Mouse (Mus musculus) lung, adult 2 months (tissue): ENCODE measurements at regions not wholly inside any gene's neighbourhood (a gene's known extent, or its start where the extent isn't known, plus 50 kb on each side); places are given as distances from the start of the nearest gene placed in this dataset.

Experiments
- CTCF ChIP-seq: fragments of 200-500 bp; IDR thresholded peaks from 2 replicates; pipeline ENCODE4 v1.5.1; 2011; ENCODE audit warnings: mild to moderate bottlenecking, low read length, control low read depth; ENCODE audit not compliant: insufficient read depth
- POLR2A ChIP-seq: fragments of 200-500 bp; IDR thresholded peaks from 2 replicates; pipeline ENCODE4 v1.6.1; 2011; ENCODE audit warnings: low read depth, mild to moderate bottlenecking, control low read depth, low read length, borderline replicate concordance; ENCODE audit errors: extremely low read depth

DNA sequence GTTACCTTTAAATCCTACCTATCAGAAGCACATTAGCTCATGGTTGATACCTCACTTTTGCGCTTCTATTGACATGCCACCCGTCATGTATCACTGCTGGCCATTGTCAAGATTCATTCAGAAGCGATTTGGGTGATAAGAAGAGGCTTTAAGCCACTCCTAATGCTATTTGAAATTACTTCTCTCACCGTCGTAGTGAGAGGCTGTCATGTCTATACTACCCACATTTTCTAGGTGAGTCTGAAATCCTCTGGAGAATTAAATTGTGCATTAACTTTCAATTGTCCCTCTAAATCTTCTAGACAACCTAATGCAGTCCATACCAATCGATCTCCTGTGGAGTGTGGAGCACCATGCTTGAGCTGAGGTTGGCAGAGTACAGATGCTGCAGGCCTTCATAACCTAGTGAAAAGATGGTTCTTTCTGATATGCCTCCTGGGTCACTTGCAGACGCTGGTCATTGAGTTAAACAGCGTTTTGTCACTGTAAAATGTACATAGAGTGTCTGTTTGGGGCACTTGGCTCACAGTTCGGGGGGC lies 312.5 kb downstream of the Hace1 start:
- TF ChIP-seq CTCF: no peak
- TF ChIP-seq POLR2A: no peak
